Mouse (Mus musculus): ENCODE results near the gene Ints11. TPM values are rescaled to one million over a fixed set of nuclear protein-coding genes. Genes with fewer than 3 reads are reported as not detected.

Gene Ints11
- 72.1 TPM for polyA plus RNA-seq (2012; fragmentation: generic; extraction: Trizol)

GRCm38 (mm10) chr4:155869317-155870033, at the start of gene Ints11, which contains the start of gene Cptp:
Gene Ints11, plus strand, starts transcription at chr4:155869546.
Gene Cptp, minus strand, starts transcription at chr4:155869440.
- Histone ChIP-seq H3K4me2 (ENCODE audit: low read depth) (peak within 1 kb of the TSS; percentile 95), H3ac (ENCODE audit: control insufficient read depth, insufficient read length) (peak within 1 kb of the TSS; percentile 75), H3K27me3 (ENCODE audit: control insufficient read depth, insufficient read depth, insufficient read length) (no peaks in the 10 kb centered on the region), H3K36me3 (ENCODE audit: control insufficient read depth, insufficient read depth) (peaks cover 6% of the 10 kb centered on the region), H3K4me3 (peak within 1 kb of the TSS; percentile 94), H3K79me2 (ENCODE audit: control insufficient read depth, insufficient read depth) (peaks cover 22% of the 10 kb centered on the region)
- TF ChIP-seq POLR2AphosphoS2 (IDR thresholded peaks at IDR 0.05; ENCODE audit: insufficient read length, low read depth) (peak; percentile 72), USF1 (IDR thresholded peaks at IDR 0.05; ENCODE audit: low read depth) (no peak), MAX (IDR thresholded peaks at IDR 0.05; ENCODE audit: low read depth) (no peak), E2F4 (IDR thresholded peaks at IDR 0.05; ENCODE audit: insufficient read depth) (peak; percentile 27), REST (IDR thresholded peaks at IDR 0.05; ENCODE audit: insufficient read depth, insufficient read length) (no peak), TCF3 (IDR thresholded peaks at IDR 0.05; ENCODE audit: insufficient read length, low read depth) (no peak), POLR2A (IDR thresholded peaks at IDR 0.05; ENCODE audit: insufficient read length, low read depth) (peak; percentile 77), CEBPB (IDR thresholded peaks at IDR 0.05; ENCODE audit: insufficient read depth, poor library complexity, severe bottlenecking) (no peak)

GRCm38 (mm10) chr4:155821025-155821424, 48.3 kb upstream of the Ints11 start:
- no peak overlapping the region for H3K4me2 ChIP-seq (ENCODE audit: low read depth)
- H3K36me3 ChIP-seq (ENCODE audit: control insufficient read depth, insufficient read depth) = peaks cover 81% of the 10 kb centered on the region
- no peak for TF ChIP-seq E2F4 (IDR thresholded peaks at IDR 0.05; ENCODE audit: insufficient read depth)
- H3K79me2 ChIP-seq (ENCODE audit: control insufficient read depth, insufficient read depth) = peaks cover 55% of the 10 kb centered on the region
- H3K4me3 ChIP-seq = no peak overlapping the region
- no peaks in the 10 kb centered on the region for H3K27me3 ChIP-seq (ENCODE audit: control insufficient read depth, insufficient read depth, insufficient read length)
- H3ac ChIP-seq (ENCODE audit: control insufficient read depth, insufficient read length) = no peak overlapping the region

GRCm38 (mm10) chr4:155823443-155823842, 45.9 kb upstream of the Ints11 start:
- H3ac ChIP-seq (ENCODE audit: control insufficient read depth, insufficient read length) = no peak overlapping the region
- peaks cover 75% of the 10 kb centered on the region for H3K36me3 ChIP-seq (ENCODE audit: control insufficient read depth, insufficient read depth)
- peaks cover 31% of the 10 kb centered on the region for H3K79me2 ChIP-seq (ENCODE audit: control insufficient read depth, insufficient read depth)
- no peaks in the 10 kb centered on the region for H3K27me3 ChIP-seq (ENCODE audit: control insufficient read depth, insufficient read depth, insufficient read length)
- TF ChIP-seq POLR2A (IDR thresholded peaks at IDR 0.05; ENCODE audit: insufficient read length, low read depth) = no peak
- TF ChIP-seq MYOD1 (IDR thresholded peaks at IDR 0.05; ENCODE audit: control insufficient read depth in 1 of 3, insufficient read length in 2 of 3, low read depth in 2 of 3) = no peak
- no peak for TF ChIP-seq TCF3 (IDR thresholded peaks at IDR 0.05; ENCODE audit: insufficient read length, low read depth)
- TF ChIP-seq POLR2AphosphoS2 (IDR thresholded peaks at IDR 0.05; ENCODE audit: insufficient read length, low read depth) = no peak
- no peak overlapping the region for H3K4me3 ChIP-seq
- no peak overlapping the region for H3K4me2 ChIP-seq (ENCODE audit: low read depth)

- H3K79me2 ChIP-seq (ENCODE audit: control insufficient read depth, insufficient read depth) = peaks cover 24% of the 10 kb centered on the region
- TF ChIP-seq TCF12 (IDR thresholded peaks at IDR 0.05; ENCODE audit: insufficient read depth, poor library complexity, severe bottlenecking) = no peak
- TF ChIP-seq E2F4 (IDR thresholded peaks at IDR 0.05; ENCODE audit: insufficient read depth) = no peak
- TF ChIP-seq REST (IDR thresholded peaks at IDR 0.05; ENCODE audit: insufficient read depth, insufficient read length) = no peak
- TF ChIP-seq CEBPB (IDR thresholded peaks at IDR 0.05; ENCODE audit: insufficient read depth, poor library complexity, severe bottlenecking) = no peak
- no peak for TF ChIP-seq MYOD1 (IDR thresholded peaks at IDR 0.05; ENCODE audit: control insufficient read depth in 1 of 3, insufficient read length in 2 of 3, low read depth in 2 of 3)
- no peak for TF ChIP-seq POLR2A (IDR thresholded peaks at IDR 0.05; ENCODE audit: insufficient read length, low read depth)
- TF ChIP-seq POLR2AphosphoS2 (IDR thresholded peaks at IDR 0.05; ENCODE audit: insufficient read length, low read depth) = no peak
- TF ChIP-seq MAX (IDR thresholded peaks at IDR 0.05; ENCODE audit: low read depth) = no peak
- TF ChIP-seq SRF (IDR thresholded peaks at IDR 0.05; ENCODE audit: control insufficient read depth, insufficient read length, low read depth) = no peak
- TF ChIP-seq USF1 (IDR thresholded peaks at IDR 0.05; ENCODE audit: low read depth) = no peak
- H3K4me2 ChIP-seq (ENCODE audit: low read depth) = no peak overlapping the region
- H3K27me3 ChIP-seq (ENCODE audit: control insufficient read depth, insufficient read depth, insufficient read length) = no peaks in the 10 kb centered on the region
- peaks cover 13% of the 10 kb centered on the region for H3K36me3 ChIP-seq (ENCODE audit: control insufficient read depth, insufficient read depth)
- H3K4me3 ChIP-seq = no peak overlapping the region
- H3ac ChIP-seq (ENCODE audit: control insufficient read depth, insufficient read length) = no peak overlapping the region
Measured at GRCm38 (mm10) chr4:155829866-155830265, 39.5 kb upstream of the Ints11 start.

GRCm38 (mm10) chr4:155830596-155830995, 38.8 kb upstream of the Ints11 start:
- Histone ChIP-seq H3K36me3 (ENCODE audit: control insufficient read depth, insufficient read depth) (peaks cover 11% of the 10 kb centered on the region), H3K79me2 (ENCODE audit: control insufficient read depth, insufficient read depth) (peaks cover 21% of the 10 kb centered on the region), H3ac (ENCODE audit: control insufficient read depth, insufficient read length) (no peak overlapping the region), H3K27me3 (ENCODE audit: control insufficient read depth, insufficient read depth, insufficient read length) (no peaks in the 10 kb centered on the region), H3K4me2 (ENCODE audit: low read depth) (peak overlapping the region; percentile 76), H3K4me3 (peak overlapping the region; percentile 86)
- TF ChIP-seq MYOD1 (IDR thresholded peaks at IDR 0.05; ENCODE audit: control insufficient read depth in 1 of 3, insufficient read length in 2 of 3, low read depth in 2 of 3) (no peak), USF1 (IDR thresholded peaks at IDR 0.05; ENCODE audit: low read depth) (no peak), REST (IDR thresholded peaks at IDR 0.05; ENCODE audit: insufficient read depth, insufficient read length) (no peak), POLR2AphosphoS2 (IDR thresholded peaks at IDR 0.05; ENCODE audit: insufficient read length, low read depth) (peak; percentile 64)
